Mouse (Mus musculus): ENCODE results near the gene Eml1.

GRCm38 (mm10) chr12:108396081-108396947 lies 25.6 kb downstream of the Eml1 start:
- no peak for TF ChIP-seq MAFK (IDR thresholded peaks at IDR 0.05; ENCODE audit: insufficient read depth, low read depth, low read length)
- TF ChIP-seq CHD2 (IDR thresholded peaks at IDR 0.05; ENCODE audit: low read depth, low read length), result no peak
